Mouse (Mus musculus): ENCODE results near the gene A530032D15Rik. TPM values are rescaled to one million over a fixed set of nuclear protein-coding genes. Genes with fewer than 3 reads are reported as not detected.

The A530032D15Rik gene
- polyA plus RNA-seq, 1 experiment from 2014 or later = not detected

Other genes with a start within 250 kb of the A530032D15Rik start
- gene Slc16a14, start 174.7 kb downstream of the A530032D15Rik start, polyA plus RNA-seq (2016; fragmentation: Nextera tagmentation; extraction: Ambion mirVana) = 1.3 and 3.7 TPM in 2 replicates
- gene Gm10553, start 9.7 kb downstream of the A530032D15Rik start, polyA plus RNA-seq (2016; fragmentation: Nextera tagmentation; extraction: Ambion mirVana) = not detected in 2 replicates
- gene C130026I21Rik, start 160.7 kb upstream of the A530032D15Rik start, polyA plus RNA-seq (2016; fragmentation: Nextera tagmentation; extraction: Ambion mirVana) = not detected in 2 replicates